Mouse (Mus musculus) gonadal fat pad, adult 2 months (tissue): ENCODE data around the gene Cldn4. TPM values are rescaled to one million over a fixed set of nuclear protein-coding genes. Genes with fewer than 3 reads are reported as not detected.

ENCODE experiments used
- DNase-seq: peaks from one replicate; pipeline ENCODE4 v3.0.0-alpha.2; 2012; ENCODE audit warnings: low read depth
- polyA plus RNA-seq: library from polyadenylated mRNA; depleted of rRNA; stranded (reverse); fragments of >200 nt; gene quantifications from 2 replicates; pipeline ENCODE4 v1.2.3, GENCODE M21; 2012

Gene Cldn4
- polyA plus RNA-seq, 1 experiment: 118 TPM

- DNase-seq: no peak
Measured at GRCm38 (mm10) chr5:134932903-134933276, 13.8 kb downstream of the Cldn4 start.

- no peak for DNase-seq
Measured at GRCm38 (mm10) chr5:134932179-134932902, 14.4 kb downstream of the Cldn4 start, which contains the start of gene Mettl27. Mettl27 (plus strand) TSS chr5:134932368.

GRCm38 (mm10) chr5:134929988-134930387, 16.7 kb downstream of the Cldn4 start:
- DNase-seq: no peak

- DNase-seq: no peak
Measured at GRCm38 (mm10) chr5:134926726-134927125, 20.0 kb downstream of the Cldn4 start.

- no peak for DNase-seq
Measured at GRCm38 (mm10) chr5:134923141-134923540, 23.6 kb downstream of the Cldn4 start.

- DNase-seq: no peak
Measured at GRCm38 (mm10) chr5:134921106-134921505, 25.6 kb downstream of the Cldn4 start.

- DNase-seq: no peak
Measured at GRCm38 (mm10) chr5:134920106-134920687, 26.5 kb downstream of the Cldn4 start.

- DNase-seq: no peak
Measured at GRCm38 (mm10) chr5:134919097-134919496, 27.6 kb downstream of the Cldn4 start.

- no peak for DNase-seq
Measured at GRCm38 (mm10) chr5:134918071-134918832, 28.5 kb downstream of the Cldn4 start.

- DNase-seq: no peak
Measured at GRCm38 (mm10) chr5:134915311-134915710, 31.4 kb downstream of the Cldn4 start, which contains the start of gene Cldn13. Cldn13 (minus strand) TSS chr5:134915526.

- no peak for DNase-seq
Measured at GRCm38 (mm10) chr5:134914510-134914909, 32.2 kb downstream of the Cldn4 start.

GRCm38 (mm10) chr5:134913753-134914152, 33.0 kb downstream of the Cldn4 start:
- no peak for DNase-seq

- DNase-seq: no peak
Measured at GRCm38 (mm10) chr5:134913352-134913751, 33.4 kb downstream of the Cldn4 start.

- DNase-seq: no peak
Measured at GRCm38 (mm10) chr5:134911901-134912300, 34.8 kb downstream of the Cldn4 start.

GRCm38 (mm10) chr5:134907135-134907534, 39.6 kb downstream of the Cldn4 start:
- peak; percentile 14 for DNase-seq

- DNase-seq: no peak
Measured at GRCm38 (mm10) chr5:134906633-134907032, 40.1 kb downstream of the Cldn4 start, which contains the start of gene Tmem270. Tmem270 (minus strand) TSS chr5:134906733.

- no peak for DNase-seq
Measured at GRCm38 (mm10) chr5:134901644-134902027, 45.1 kb downstream of the Cldn4 start.

GRCm38 (mm10) chr5:134901012-134901643, 45.6 kb downstream of the Cldn4 start:
- DNase-seq: no peak

- no peak for DNase-seq
Measured at GRCm38 (mm10) chr5:134897596-134897995, 49.1 kb downstream of the Cldn4 start.

- no peak for DNase-seq
Measured at GRCm38 (mm10) chr5:134896965-134897364, 49.8 kb downstream of the Cldn4 start.

- no peak for DNase-seq
Measured at GRCm38 (mm10) chr5:134895291-134895690, 51.4 kb downstream of the Cldn4 start.
